Mouse (Mus musculus): ENCODE results near the gene Spns3. TPM values are rescaled to one million over a fixed set of nuclear protein-coding genes. Genes with fewer than 3 reads are reported as not detected.

Gene Spns3
- polyA plus RNA-seq, 1 experiment from 2014 or later: 0.25 TPM

- peaks cover 7% of the 10 kb centered on the region for H3K4me1 ChIP-seq (replicated peaks; ENCODE audit: control insufficient read depth, insufficient read depth, low read length)
- H3K27ac ChIP-seq (ENCODE audit: low read length): no peak overlapping the region
- no peaks in the 10 kb centered on the region for H3K27me3 ChIP-seq (ENCODE audit: control insufficient read depth, insufficient read depth, low read depth, low read length)
- no peak overlapping the region for H3K4me2 ChIP-seq (ENCODE audit: low read depth, low read length)
- H3K9me3 ChIP-seq (ENCODE audit: control insufficient read depth, low read length): no peaks in the 10 kb centered on the region
- no peak overlapping the region for H3K9ac ChIP-seq (ENCODE audit: low read length)
- ATAC-seq (ENCODE audit: low read depth): no peak
- 62% methylated on average over 4 of the region's 4 CpGs for WGBS
- H3K4me3 ChIP-seq (ENCODE audit: low read length): no peak overlapping the region
- H3K36me3 ChIP-seq (ENCODE audit: control insufficient read depth, insufficient read depth, low read length): no peaks in the 10 kb centered on the region
These were observed 28.2 kb upstream of the Spns3 start for GRCm38 (mm10) chr11:72578471-72578870.

- H3K9me3 ChIP-seq (ENCODE audit: control insufficient read depth, low read length): no peaks in the 10 kb centered on the region
- no peak overlapping the region for H3K27ac ChIP-seq (ENCODE audit: low read length)
- H3K9ac ChIP-seq (ENCODE audit: low read length): peak overlapping the region; percentile 57
- peak overlapping the region; percentile 50 for H3K4me3 ChIP-seq (ENCODE audit: low read length)
- peak; percentile 49; the same call in 1 of the 2 replicates for ATAC-seq (ENCODE audit: low read depth)
- H3K4me1 ChIP-seq (replicated peaks; ENCODE audit: control insufficient read depth, insufficient read depth, low read length): peaks cover 7% of the 10 kb centered on the region
- no peaks in the 10 kb centered on the region for H3K36me3 ChIP-seq (ENCODE audit: control insufficient read depth, insufficient read depth, low read length)
- no peaks in the 10 kb centered on the region for H3K27me3 ChIP-seq (ENCODE audit: control insufficient read depth, insufficient read depth, low read depth, low read length)
- 3% methylated on average over 24 of the region's 24 CpGs for WGBS
- H3K4me2 ChIP-seq (ENCODE audit: low read depth, low read length): peak overlapping the region; percentile 74
These were observed 26.4 kb upstream of the Spns3 start for GRCm38 (mm10) chr11:72576466-72577351.

GRCm38 (mm10) chr11:72576111-72576465, 25.8 kb upstream of the Spns3 start:
- peaks cover 7% of the 10 kb centered on the region for H3K4me1 ChIP-seq (replicated peaks; ENCODE audit: control insufficient read depth, insufficient read depth, low read length)
- no peak for ATAC-seq (ENCODE audit: low read depth)
- H3K4me2 ChIP-seq (ENCODE audit: low read depth, low read length): peak overlapping the region; percentile 74
- H3K9me3 ChIP-seq (ENCODE audit: control insufficient read depth, low read length): no peaks in the 10 kb centered on the region
- H3K9ac ChIP-seq (ENCODE audit: low read length): peak overlapping the region; percentile 57
- WGBS: 20% methylated on average over 7 of the region's 7 CpGs
- H3K27me3 ChIP-seq (ENCODE audit: control insufficient read depth, insufficient read depth, low read depth, low read length): no peaks in the 10 kb centered on the region
- H3K4me3 ChIP-seq (ENCODE audit: low read length): peak overlapping the region; percentile 50
- H3K27ac ChIP-seq (ENCODE audit: low read length): no peak overlapping the region
- no peaks in the 10 kb centered on the region for H3K36me3 ChIP-seq (ENCODE audit: control insufficient read depth, insufficient read depth, low read length)

- peaks cover 9% of the 10 kb centered on the region for H3K4me1 ChIP-seq (replicated peaks; ENCODE audit: control insufficient read depth, insufficient read depth, low read length)
- no peaks in the 10 kb centered on the region for H3K27me3 ChIP-seq (ENCODE audit: control insufficient read depth, insufficient read depth, low read depth, low read length)
- H3K9ac ChIP-seq (ENCODE audit: low read length): no peak overlapping the region
- no peak overlapping the region for H3K4me3 ChIP-seq (ENCODE audit: low read length)
- no peak overlapping the region for H3K27ac ChIP-seq (ENCODE audit: low read length)
- WGBS: 76% methylated on average over 1 of the region's 1 CpGs
- no peak for ATAC-seq (ENCODE audit: low read depth)
- H3K9me3 ChIP-seq (ENCODE audit: control insufficient read depth, low read length): no peaks in the 10 kb centered on the region
- H3K4me2 ChIP-seq (ENCODE audit: low read depth, low read length): no peak overlapping the region
- H3K36me3 ChIP-seq (ENCODE audit: control insufficient read depth, insufficient read depth, low read length): no peaks in the 10 kb centered on the region
These were observed 23.5 kb upstream of the Spns3 start for GRCm38 (mm10) chr11:72573819-72574218.

GRCm38 (mm10) chr11:72570319-72570979, 20.1 kb upstream of the Spns3 start:
- no peaks in the 10 kb centered on the region for H3K27me3 ChIP-seq (ENCODE audit: control insufficient read depth, insufficient read depth, low read depth, low read length)
- peak overlapping the region; percentile 55 for H3K4me2 ChIP-seq (ENCODE audit: low read depth, low read length)
- ATAC-seq (ENCODE audit: low read depth): peak; percentile 61; the same call in 1 of the 2 replicates
- H3K36me3 ChIP-seq (ENCODE audit: control insufficient read depth, insufficient read depth, low read length): no peaks in the 10 kb centered on the region
- 4% methylated on average over 17 of the region's 18 CpGs for WGBS
- 0 out of 2 replicates have a peak overlapping the region, but pooled peaks have one; percentile 27 for H3K9ac ChIP-seq (ENCODE audit: low read length)
- peak overlapping the region; percentile 36 for H3K4me3 ChIP-seq (ENCODE audit: low read length)
- H3K4me1 ChIP-seq (replicated peaks; ENCODE audit: control insufficient read depth, insufficient read depth, low read length): peaks cover 3% of the 10 kb centered on the region; the same call in 1 of the 2 replicates
- H3K9me3 ChIP-seq (ENCODE audit: control insufficient read depth, low read length): no peaks in the 10 kb centered on the region
- no peak overlapping the region for H3K27ac ChIP-seq (ENCODE audit: low read length)

GRCm38 (mm10) chr11:72569671-72570318, 19.5 kb upstream of the Spns3 start:
- H3K9ac ChIP-seq (ENCODE audit: low read length): no peak overlapping the region
- H3K27me3 ChIP-seq (ENCODE audit: control insufficient read depth, insufficient read depth, low read depth, low read length): no peaks in the 10 kb centered on the region
- ATAC-seq (ENCODE audit: low read depth): no peak
- no peaks in the 10 kb centered on the region for H3K36me3 ChIP-seq (ENCODE audit: control insufficient read depth, insufficient read depth, low read length)
- H3K4me1 ChIP-seq (replicated peaks; ENCODE audit: control insufficient read depth, insufficient read depth, low read length): peaks cover 3% of the 10 kb centered on the region; the same call in 1 of the 2 replicates
- no peak overlapping the region for H3K4me3 ChIP-seq (ENCODE audit: low read length)
- H3K9me3 ChIP-seq (ENCODE audit: control insufficient read depth, low read length): no peaks in the 10 kb centered on the region
- WGBS: 72% methylated on average over 11 of the region's 11 CpGs
- H3K27ac ChIP-seq (ENCODE audit: low read length): no peak overlapping the region
- no peak overlapping the region for H3K4me2 ChIP-seq (ENCODE audit: low read depth, low read length)

- H3K9me3 ChIP-seq (ENCODE audit: control insufficient read depth, low read length): no peaks in the 10 kb centered on the region
- no peak overlapping the region for H3K27ac ChIP-seq (ENCODE audit: low read length)
- no peaks in the 10 kb centered on the region for H3K27me3 ChIP-seq (ENCODE audit: control insufficient read depth, insufficient read depth, low read depth, low read length)
- peaks cover 3% of the 10 kb centered on the region; the same call in 1 of the 2 replicates for H3K4me1 ChIP-seq (replicated peaks; ENCODE audit: control insufficient read depth, insufficient read depth, low read length)
- no peak for ATAC-seq (ENCODE audit: low read depth)
- 38% methylated on average over 8 of the region's 8 CpGs for WGBS
- no peak overlapping the region for H3K4me2 ChIP-seq (ENCODE audit: low read depth, low read length)
- H3K9ac ChIP-seq (ENCODE audit: low read length): no peak overlapping the region
- H3K36me3 ChIP-seq (ENCODE audit: control insufficient read depth, insufficient read depth, low read length): no peaks in the 10 kb centered on the region
- H3K4me3 ChIP-seq (ENCODE audit: low read length): no peak overlapping the region
These were observed 18.7 kb upstream of the Spns3 start for GRCm38 (mm10) chr11:72569051-72569450.

- no peak overlapping the region for H3K9ac ChIP-seq (ENCODE audit: low read length)
- no peak overlapping the region for H3K4me2 ChIP-seq (ENCODE audit: low read depth, low read length)
- H3K27ac ChIP-seq (ENCODE audit: low read length): no peak overlapping the region
- 44% methylated on average over 10 of the region's 10 CpGs for WGBS
- peaks cover 3% of the 10 kb centered on the region; the same call in 1 of the 2 replicates for H3K4me1 ChIP-seq (replicated peaks; ENCODE audit: control insufficient read depth, insufficient read depth, low read length)
- H3K9me3 ChIP-seq (ENCODE audit: control insufficient read depth, low read length): no peaks in the 10 kb centered on the region
- H3K27me3 ChIP-seq (ENCODE audit: control insufficient read depth, insufficient read depth, low read depth, low read length): no peaks in the 10 kb centered on the region
- ATAC-seq (ENCODE audit: low read depth): no peak
- H3K36me3 ChIP-seq (ENCODE audit: control insufficient read depth, insufficient read depth, low read length): no peaks in the 10 kb centered on the region
- no peak overlapping the region for H3K4me3 ChIP-seq (ENCODE audit: low read length)
These were observed 16.6 kb upstream of the Spns3 start for GRCm38 (mm10) chr11:72566816-72567338.

- no peak overlapping the region for H3K4me2 ChIP-seq (ENCODE audit: low read depth, low read length)
- H3K27me3 ChIP-seq (ENCODE audit: control insufficient read depth, insufficient read depth, low read depth, low read length): no peaks in the 10 kb centered on the region
- H3K4me1 ChIP-seq (replicated peaks; ENCODE audit: control insufficient read depth, insufficient read depth, low read length): peaks cover 3% of the 10 kb centered on the region; the same call in 1 of the 2 replicates
- ATAC-seq (ENCODE audit: low read depth): no peak
- H3K9ac ChIP-seq (ENCODE audit: low read length): no peak overlapping the region
- no peaks in the 10 kb centered on the region for H3K36me3 ChIP-seq (ENCODE audit: control insufficient read depth, insufficient read depth, low read length)
- no peak overlapping the region for H3K4me3 ChIP-seq (ENCODE audit: low read length)
- no peak overlapping the region for H3K27ac ChIP-seq (ENCODE audit: low read length)
- H3K9me3 ChIP-seq (ENCODE audit: control insufficient read depth, low read length): no peaks in the 10 kb centered on the region
- 62% methylated on average over 7 of the region's 7 CpGs for WGBS
These were observed 16.0 kb upstream of the Spns3 start for GRCm38 (mm10) chr11:72566304-72566703.

Data from lung, embryonic 16.5 days (tissue).